Mouse (Mus musculus) lung, postnatal 0 days (tissue): Measurements from ENCODE around the gene Tlr2. TPM values are rescaled to one million over a fixed set of nuclear protein-coding genes. Genes with fewer than 3 reads are reported as not detected.
"Not testable (repeated sequence)": the region's sequence is repeated elsewhere in the genome, so short reads cannot be mapped to it uniquely, and the experiment has no call there.

Experiments used
- ATAC-seq: fragments of 200-750 bp; cut with Nextera tagmentation; 2 replicates; pipeline ENCODE4 v1.8.0; 2017; ENCODE audit warnings: moderate library complexity
- DNase-seq: peaks from one replicate; pipeline ENCODE4 v3.0.0-alpha.2; 2016; ENCODE audit warnings: low spot score
- H3K27ac ChIP-seq: fragments of 300-500 bp; sonication (generic); 2 replicates; pipeline ENCODE4 v1.5.1; 2014; ENCODE audit warnings: antibody characterized with exemption, mild to moderate bottlenecking, low read length, mixed read lengths
- H3K27me3 ChIP-seq: fragments of 300-500 bp; sonication (generic); replicated peaks from 2 replicates; pipeline ENCODE4 v1.6.1; 2014; ENCODE audit warnings: low read length, mixed read lengths; ENCODE audit not compliant: insufficient read depth
- H3K36me3 ChIP-seq: fragments of 300-500 bp; sonication (generic); 2 replicates; pipeline ENCODE4 v1.6.1; 2014; ENCODE audit warnings: low read length, mixed read lengths; ENCODE audit not compliant: insufficient read depth
- H3K4me1 ChIP-seq: fragments of 300-500 bp; sonication (generic); 2 replicates; pipeline ENCODE4 v1.6.1; 2014; ENCODE audit warnings: antibody characterized with exemption, low read depth, low read length, mixed read lengths; ENCODE audit not compliant: insufficient read depth
- H3K4me2 ChIP-seq: fragments of 300-500 bp; sonication (generic); replicated peaks from 2 replicates; pipeline ENCODE4 v1.6.1; 2014; ENCODE audit warnings: low read depth, mild to moderate bottlenecking, low read length, moderate library complexity, mixed read lengths
- H3K4me3 ChIP-seq: fragments of 300-500 bp; sonication (generic); 2 replicates; pipeline ENCODE4 v1.5.1; 2014; ENCODE audit warnings: low read depth, low read length
- H3K9ac ChIP-seq: fragments of 300-500 bp; sonication (generic); replicated peaks from 2 replicates; pipeline ENCODE4 v1.6.1; 2014; ENCODE audit warnings: low read depth, mild to moderate bottlenecking
- H3K9me3 ChIP-seq: fragments of 300-500 bp; sonication (generic); 2 replicates; pipeline ENCODE4 v1.6.1; 2016; ENCODE audit warnings: low read length, mixed read lengths
- CTCF ChIP-seq: IDR thresholded peaks from 2 replicates; pipeline ENCODE4 v1.5.1; 2016; ENCODE audit warnings: antibody characterized with exemption, mild to moderate bottlenecking
- EP300 ChIP-seq: IDR thresholded peaks from 2 replicates; pipeline ENCODE4 v1.6.1; 2016; ENCODE audit warnings: antibody characterized with exemption, mild to moderate bottlenecking, control low read depth
- WGBS: fragments of 180-500 bp; shearing (Covaris S2); extraction: QIAGEN DNeasy Blood & Tissue Kit; methylation state at CpG from one replicate; pipeline ENCODE4 v1.1.7; 2014; 5-methylcytosine and 5-hydroxymethylcytosine counted together
- polyA plus RNA-seq: library from polyadenylated mRNA; unstranded; fragments of >200 nt; fragmentation: Nextera tagmentation; extraction: Ambion mirVana; gene quantifications from 2 replicates; pipeline ENCODE4 v1.2.1, GENCODE M21; 2015

The Tlr2 gene
- polyA plus RNA-seq, 1 experiment from 2014 or later, result 7.7 TPM

DNA sequence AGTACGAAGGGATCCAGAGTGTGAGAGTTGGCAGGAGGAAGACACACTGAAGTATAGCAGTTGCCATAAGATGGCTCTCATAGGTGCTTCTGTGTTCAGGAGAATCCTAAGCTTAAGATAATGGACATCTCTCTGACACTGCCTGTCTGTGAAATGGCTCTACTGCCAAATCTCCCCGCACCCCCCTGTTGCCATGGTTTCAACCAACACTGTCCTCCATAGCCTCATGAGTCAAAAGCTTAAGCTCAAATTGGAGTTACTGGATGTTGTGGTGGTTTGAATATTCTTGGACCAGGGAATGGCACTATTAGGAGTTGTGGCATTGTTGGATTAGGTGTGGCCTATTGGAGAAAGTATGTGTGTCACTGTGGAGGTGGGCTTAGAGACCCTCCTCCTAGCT is 28.2 kb upstream of the Tlr2 start:
- Histone ChIP-seq H3K9ac (no peak overlapping the region), H3K4me3 (no peak overlapping the region), H3K36me3 (no peaks in the 10 kb centered on the region), H3K27ac (no peak overlapping the region), H3K4me2 (no peak overlapping the region), H3K27me3 (no peaks in the 10 kb centered on the region), H3K4me1 (no peaks in the 10 kb centered on the region), H3K9me3 (no peaks in the 10 kb centered on the region)
- ATAC-seq, result no peak
- 91% methylated on average over 2 of the region's 2 CpGs for WGBS
- no peak for DNase-seq
- TF ChIP-seq EP300, result no peak
- TF ChIP-seq CTCF, result no peak

DNA sequence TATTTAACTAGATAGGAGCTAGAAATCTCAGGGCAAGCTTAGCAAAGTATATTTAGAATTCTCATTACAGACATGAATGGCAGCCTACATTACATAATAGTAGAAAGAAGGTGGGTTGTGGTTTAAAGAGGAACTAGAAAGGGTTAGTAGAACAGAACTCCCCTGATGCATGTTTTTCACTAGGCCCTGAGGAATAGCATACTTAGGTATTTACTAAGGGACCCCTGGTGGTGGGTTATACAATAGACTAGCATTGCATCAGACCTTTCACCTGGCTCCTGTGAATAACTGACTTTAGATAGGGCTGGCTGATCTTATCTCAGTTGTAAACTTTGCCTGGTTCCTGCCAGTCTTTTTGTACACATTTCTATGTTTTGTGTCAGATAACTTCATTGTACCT is 25.5 kb upstream of the Tlr2 start:
- not testable (repeated sequence) for H3K9me3 ChIP-seq, H3K4me2 ChIP-seq, DNase-seq, H3K4me3 ChIP-seq, H3K27me3 ChIP-seq, H3K27ac ChIP-seq, H3K36me3 ChIP-seq, H3K4me1 ChIP-seq, H3K9ac ChIP-seq, ATAC-seq

DNA sequence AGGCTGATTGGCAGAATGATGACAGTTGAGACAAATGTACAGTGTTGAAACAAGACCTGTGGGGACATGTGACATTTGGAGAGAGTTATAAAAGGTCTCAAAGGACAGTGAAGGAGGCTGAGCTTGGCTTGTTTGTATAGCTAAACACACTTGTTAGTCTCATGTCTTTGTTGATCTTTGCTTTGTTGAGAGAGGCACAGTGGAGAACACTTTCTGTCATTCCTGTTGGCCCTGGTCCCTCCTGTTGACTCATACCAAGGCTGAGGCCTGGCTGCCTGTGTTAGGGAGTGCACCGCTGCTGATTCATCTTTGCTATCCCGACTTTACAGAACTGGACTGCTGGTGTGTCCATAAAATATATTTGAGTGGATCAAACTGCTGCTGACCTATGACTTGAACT is 23.6 kb upstream of the Tlr2 start:
- WGBS, result 51% methylated on average over 2 of the region's 2 CpGs
- H3K4me1 ChIP-seq, result no peaks in the 10 kb centered on the region
- no peaks in the 10 kb centered on the region for H3K36me3 ChIP-seq
- peak; percentile 50 for DNase-seq
- H3K27ac ChIP-seq, result no peak overlapping the region
- ATAC-seq, result peak; percentile 52
- no peak overlapping the region for H3K4me3 ChIP-seq
- H3K9me3 ChIP-seq, result no peaks in the 10 kb centered on the region
- H3K9ac ChIP-seq, result no peak overlapping the region
- H3K4me2 ChIP-seq, result no peak overlapping the region
- no peaks in the 10 kb centered on the region for H3K27me3 ChIP-seq
- TF ChIP-seq EP300, result no peak
- no peak for TF ChIP-seq CTCF

DNA sequence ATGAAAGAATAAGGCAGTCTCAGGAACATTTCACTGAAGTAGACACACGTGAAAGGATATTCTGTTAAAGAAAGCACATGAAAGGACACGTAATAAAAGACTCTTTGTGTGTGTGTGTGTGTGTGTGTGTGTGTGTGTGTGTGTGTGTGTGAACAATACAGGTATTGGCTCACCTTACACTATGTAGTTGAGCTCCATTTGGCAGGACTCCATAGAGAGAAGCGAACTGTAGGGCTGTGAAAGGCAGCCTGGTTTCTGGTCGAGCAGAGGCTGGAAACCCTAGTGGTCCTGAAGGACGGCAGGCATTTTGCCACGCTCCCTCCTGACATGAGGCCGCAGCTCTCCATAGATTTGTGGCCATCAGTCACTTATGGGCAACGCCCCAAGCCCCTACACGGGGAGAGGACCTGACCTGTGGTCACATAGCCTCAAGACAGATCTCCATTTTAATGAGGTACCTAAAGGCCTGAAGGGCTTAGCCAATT is 22.5 kb upstream of the Tlr2 start:
- no peak overlapping the region for H3K4me2 ChIP-seq
- no peak overlapping the region for H3K4me3 ChIP-seq
- no peaks in the 10 kb centered on the region for H3K9me3 ChIP-seq
- no peak for DNase-seq
- WGBS, result 69% methylated on average over 9 of the region's 9 CpGs
- no peak for TF ChIP-seq CTCF
- TF ChIP-seq EP300, result no peak
- H3K9ac ChIP-seq, result no peak overlapping the region
- no peaks in the 10 kb centered on the region for H3K36me3 ChIP-seq
- no peaks in the 10 kb centered on the region for H3K27me3 ChIP-seq
- H3K4me1 ChIP-seq, result no peaks in the 10 kb centered on the region
- H3K27ac ChIP-seq, result no peak overlapping the region
- no peak for ATAC-seq

DNA sequence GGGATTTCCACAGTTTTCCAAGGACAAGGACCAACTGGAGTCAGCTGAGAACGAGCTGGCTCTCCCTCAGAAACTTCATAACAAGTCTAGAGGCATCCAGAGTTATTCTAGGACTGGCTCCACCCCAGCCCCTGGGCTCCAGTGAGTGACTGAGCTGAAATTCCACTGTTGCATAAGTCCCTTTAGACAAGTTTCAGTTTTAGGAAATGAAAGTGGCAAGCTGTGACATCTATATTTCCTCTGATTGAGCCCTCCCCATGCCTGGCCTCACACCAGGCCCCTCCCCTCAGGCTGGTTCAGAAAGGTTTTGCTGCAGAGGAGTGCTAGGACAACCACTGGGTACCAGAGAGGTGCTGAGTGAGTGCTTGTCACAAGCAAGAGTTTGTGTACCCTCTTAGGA is 21.4 kb upstream of the Tlr2 start:
- Histone ChIP-seq H3K9me3 (no peaks in the 10 kb centered on the region), H3K36me3 (no peaks in the 10 kb centered on the region), H3K27me3 (no peaks in the 10 kb centered on the region), H3K4me1 (no peaks in the 10 kb centered on the region), H3K9ac (no peak overlapping the region), H3K4me2 (no peak overlapping the region), H3K27ac (peak overlapping the region; percentile 22), H3K4me3 (no peak overlapping the region)
- 0% methylated on average over 1 of the region's 1 CpGs for WGBS
- DNase-seq (peak; percentile 94), ATAC-seq (peak; percentile 91)
- TF ChIP-seq EP300, result peak; percentile 56; the same call in 1 of the 2 replicates
- TF ChIP-seq CTCF, result no peak

DNA sequence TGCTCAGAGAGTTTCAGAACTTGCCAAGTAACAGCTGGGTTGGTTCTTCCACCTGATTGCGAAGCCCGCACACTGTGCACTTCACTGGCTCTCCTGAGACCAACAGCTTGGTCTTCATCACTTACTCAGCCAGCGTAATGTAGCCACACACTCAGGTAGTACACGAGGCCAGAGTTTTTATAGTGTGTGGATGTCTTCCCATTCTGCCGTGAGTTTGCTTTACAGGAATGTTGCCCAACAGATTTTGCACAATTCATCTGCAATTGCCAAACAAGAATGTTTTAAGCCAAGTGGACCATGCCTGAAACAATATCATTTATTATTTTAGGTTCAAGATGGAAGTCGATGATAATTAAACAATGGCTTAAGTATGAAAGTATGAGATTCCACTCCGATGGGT is 18.0 kb upstream of the Tlr2 start:
- no peak overlapping the region for H3K9ac ChIP-seq
- H3K36me3 ChIP-seq, result no peaks in the 10 kb centered on the region
- no peaks in the 10 kb centered on the region for H3K4me1 ChIP-seq
- DNase-seq (peak; percentile 34), ATAC-seq (no peak)
- no peak overlapping the region for H3K4me2 ChIP-seq
- no peak overlapping the region for H3K4me3 ChIP-seq
- no peak overlapping the region for H3K27ac ChIP-seq
- H3K9me3 ChIP-seq, result no peaks in the 10 kb centered on the region
- 66% methylated on average over 7 of the region's 7 CpGs for WGBS
- no peaks in the 10 kb centered on the region for H3K27me3 ChIP-seq
- no peak for TF ChIP-seq CTCF
- TF ChIP-seq EP300, result no peak

DNA sequence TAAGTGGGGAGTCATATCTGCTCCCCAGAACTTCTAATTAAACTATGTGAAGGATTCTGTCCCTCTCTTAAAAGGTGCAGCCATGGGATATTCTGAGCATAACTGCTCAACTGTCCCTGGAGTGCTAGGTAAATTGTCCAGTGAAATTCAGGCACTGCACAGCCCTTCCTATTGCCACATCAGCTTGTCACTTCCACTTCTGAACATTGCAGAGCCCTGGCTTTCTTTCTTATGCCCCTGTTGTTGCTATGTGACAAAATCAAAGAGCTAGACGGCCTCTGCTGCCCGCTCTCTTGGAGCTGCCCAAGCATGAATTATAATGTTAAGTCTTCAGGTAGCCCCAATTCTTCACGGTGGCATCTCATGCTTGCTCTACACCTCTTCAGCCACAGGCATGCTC is 17.5 kb upstream of the Tlr2 start:
- no peaks in the 10 kb centered on the region for H3K36me3 ChIP-seq
- no peak overlapping the region for H3K4me2 ChIP-seq
- H3K4me3 ChIP-seq, result no peak overlapping the region
- no peak for TF ChIP-seq CTCF
- TF ChIP-seq EP300, result no peak
- WGBS, result 74% methylated on average over 3 of the region's 3 CpGs
- H3K4me1 ChIP-seq, result no peaks in the 10 kb centered on the region
- H3K27me3 ChIP-seq, result no peaks in the 10 kb centered on the region
- H3K9ac ChIP-seq, result no peak overlapping the region
- DNase-seq (peak; percentile 42), ATAC-seq (no peak)
- no peaks in the 10 kb centered on the region for H3K9me3 ChIP-seq
- no peak overlapping the region for H3K27ac ChIP-seq
